ENCODE assay signal across 16 mouse cellular contexts in genomic region chr16:13474274-13474673, GRCm38 (mm10).
"Had no signal": no experiment of that assay in that cellular context is flagged by ENCODE, and none has a peak within 500 bp of the region (broad histone marks: within the 10 kb centered on the region; RNA-seq: fewer than 3 reads in every experiment).

No protein-coding gene starts in this region.

- DNase-seq: gastrocnemius, postnatal 14 days; gastrocnemius, postnatal 36 days; heart, adult 18-20 months; heart, postnatal 10 days; heart, postnatal 4 days; kidney, adult 18-20 months; kidney, adult 8-10 months; kidney, postnatal 10 days; kidney, postnatal 25 days; kidney, postnatal 4 days; left cerebral cortex, postnatal 4 days had no signal

- ATAC-seq: hindbrain, embryonic 16.5 days; inflammation-experienced regulatory T-cells, adult 6 months; intestine, embryonic 15.5 days; intestine, postnatal 0 days; liver, embryonic 12.5 days had no signal
